Mouse (Mus musculus): ENCODE measurements at regions not wholly inside any gene's neighbourhood (a gene's known extent, or its start where the extent isn't known, plus 50 kb on each side); places are given as distances from the start of the nearest gene placed in this dataset.

DNA sequence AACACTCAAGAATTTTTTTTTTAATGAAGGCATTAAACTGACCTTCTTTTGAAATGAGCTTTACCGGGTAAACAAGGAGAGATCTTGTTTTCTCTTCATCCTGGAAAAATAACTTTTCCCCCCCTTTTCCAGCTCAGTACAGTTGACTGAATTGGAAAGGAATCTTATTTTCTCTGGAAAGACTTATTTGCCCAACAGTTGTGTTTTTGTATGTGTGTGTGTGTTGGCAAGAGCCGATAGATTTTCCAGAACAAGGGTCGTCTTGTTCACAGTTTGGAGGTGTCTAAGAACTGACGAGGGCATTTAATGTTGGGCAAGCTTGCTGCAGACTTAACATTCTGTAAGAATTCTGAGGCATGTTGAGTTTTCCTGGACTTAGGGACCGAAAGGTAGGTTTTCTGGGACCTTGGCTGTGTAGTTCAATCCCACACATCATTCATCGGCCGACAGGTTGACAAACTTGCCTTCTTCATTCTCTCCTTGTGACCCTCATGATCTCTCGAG lies 237.6 kb upstream of the Ccdc122 start:
- no peak overlapping the region for H3ac ChIP-seq (ENCODE audit: control insufficient read depth, insufficient read length, low read depth)
- H3K79me3 ChIP-seq (ENCODE audit: low read depth), result no peaks in the 10 kb centered on the region
- no peak overlapping the region for H3K4me3 ChIP-seq (ENCODE audit: insufficient read depth, poor library complexity, severe bottlenecking)
- no peaks in the 10 kb centered on the region for H3K79me2 ChIP-seq (ENCODE audit: control insufficient read depth, insufficient read depth)
- H3K36me3 ChIP-seq (ENCODE audit: control insufficient read depth, insufficient read depth), result no peaks in the 10 kb centered on the region
- TF ChIP-seq FOSL1 (IDR thresholded peaks at IDR 0.05; ENCODE audit: insufficient read depth, low read length, poor library complexity, severe bottlenecking), result no peak
- TF ChIP-seq MYOG (IDR thresholded peaks at IDR 0.05; ENCODE audit: control insufficient read depth, extremely low read depth, insufficient read length), result no peak
- TF ChIP-seq MYOD1 (IDR thresholded peaks at IDR 0.05; ENCODE audit: control insufficient read depth, insufficient read length, low read depth), result no peak
- TF ChIP-seq USF1 (IDR thresholded peaks at IDR 0.05; ENCODE audit: low read depth), result no peak
- no peak for TF ChIP-seq CEBPB (IDR thresholded peaks at IDR 0.05; ENCODE audit: low read depth)
- no peak for TF ChIP-seq CTCF (IDR thresholded peaks at IDR 0.05; ENCODE audit: control insufficient read depth, insufficient read depth, insufficient read length)
- TF ChIP-seq MAX (IDR thresholded peaks at IDR 0.05), result no peak
- no peaks in the 10 kb centered on the region for H3K27me3 ChIP-seq (ENCODE audit: control insufficient read depth, insufficient read depth, insufficient read length)

DNA sequence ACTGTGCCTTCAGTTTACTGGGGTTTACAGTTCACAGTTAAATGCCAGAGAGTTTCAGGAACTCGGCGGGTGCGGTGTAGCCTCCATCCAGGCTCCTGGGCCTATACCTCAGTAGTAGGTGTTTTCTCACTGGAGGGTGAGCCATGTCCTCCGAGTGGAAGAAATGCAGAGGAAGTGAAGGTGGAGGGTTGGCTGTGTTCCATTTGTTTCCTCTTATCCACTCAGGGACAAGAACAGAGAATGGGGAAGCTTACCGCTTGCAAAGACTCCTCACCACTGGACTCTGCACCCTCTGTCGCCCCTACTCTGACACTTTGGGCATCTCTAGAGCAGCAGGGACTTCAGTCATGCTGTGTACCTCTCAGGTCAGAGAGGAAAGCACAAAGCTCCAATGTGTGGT lies 238.1 kb upstream of the Ccdc122 start:
- Histone ChIP-seq H3K4me3 (ENCODE audit: insufficient read depth, poor library complexity, severe bottlenecking) (no peak overlapping the region), H3K79me3 (ENCODE audit: low read depth) (no peaks in the 10 kb centered on the region), H3ac (ENCODE audit: control insufficient read depth, insufficient read length, low read depth) (no peak overlapping the region), H3K27me3 (ENCODE audit: control insufficient read depth, insufficient read depth, insufficient read length) (no peaks in the 10 kb centered on the region), H3K79me2 (ENCODE audit: control insufficient read depth, insufficient read depth) (no peaks in the 10 kb centered on the region), H3K36me3 (ENCODE audit: control insufficient read depth, insufficient read depth) (no peaks in the 10 kb centered on the region)
- TF ChIP-seq FOSL1 (IDR thresholded peaks at IDR 0.05; ENCODE audit: insufficient read depth, low read length, poor library complexity, severe bottlenecking), result no peak
- no peak for TF ChIP-seq MYOG (IDR thresholded peaks at IDR 0.05; ENCODE audit: control insufficient read depth, extremely low read depth, insufficient read length)
- no peak for TF ChIP-seq CTCF (IDR thresholded peaks at IDR 0.05; ENCODE audit: control insufficient read depth, insufficient read depth, insufficient read length)
- no peak for TF ChIP-seq CEBPB (IDR thresholded peaks at IDR 0.05; ENCODE audit: low read depth)
- no peak for TF ChIP-seq MAX (IDR thresholded peaks at IDR 0.05)
- TF ChIP-seq MYOD1 (IDR thresholded peaks at IDR 0.05; ENCODE audit: control insufficient read depth, insufficient read length, low read depth), result no peak
- TF ChIP-seq USF1 (IDR thresholded peaks at IDR 0.05; ENCODE audit: low read depth), result no peak

DNA sequence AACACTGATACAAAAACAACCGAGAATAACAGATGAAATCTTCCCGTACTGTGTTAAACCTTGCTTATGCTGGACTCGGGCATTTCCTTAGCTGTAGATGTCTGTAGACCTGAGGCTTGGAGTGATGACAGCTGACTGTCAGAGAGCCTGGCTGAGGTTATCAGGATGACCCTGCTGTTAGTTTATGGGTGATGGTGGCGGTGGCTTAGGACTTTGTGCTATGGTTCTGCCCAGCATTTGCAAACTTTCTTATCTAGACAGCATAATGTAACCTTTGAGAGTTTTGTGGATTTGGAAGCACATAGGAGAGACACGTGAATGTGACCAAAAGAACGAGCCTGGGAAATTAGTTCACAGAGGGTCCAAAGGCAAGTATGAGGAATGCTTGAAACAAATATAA lies 239.1 kb upstream of the Ccdc122 start:
- H3K79me3 ChIP-seq (ENCODE audit: low read depth), result no peaks in the 10 kb centered on the region
- H3ac ChIP-seq (ENCODE audit: control insufficient read depth, insufficient read length, low read depth), result no peak overlapping the region
- no peaks in the 10 kb centered on the region for H3K36me3 ChIP-seq (ENCODE audit: control insufficient read depth, insufficient read depth)
- H3K27me3 ChIP-seq (ENCODE audit: control insufficient read depth, insufficient read depth, insufficient read length), result no peaks in the 10 kb centered on the region
- TF ChIP-seq CEBPB (IDR thresholded peaks at IDR 0.05; ENCODE audit: low read depth) (no peak), MYOD1 (IDR thresholded peaks at IDR 0.05; ENCODE audit: control insufficient read depth, insufficient read length, low read depth) (no peak), FOSL1 (IDR thresholded peaks at IDR 0.05; ENCODE audit: insufficient read depth, low read length, poor library complexity, severe bottlenecking) (no peak), CTCF (IDR thresholded peaks at IDR 0.05; ENCODE audit: control insufficient read depth, insufficient read depth, insufficient read length) (no peak), MYOG (IDR thresholded peaks at IDR 0.05; ENCODE audit: control insufficient read depth, extremely low read depth, insufficient read length) (no peak), MAX (IDR thresholded peaks at IDR 0.05) (no peak), USF1 (IDR thresholded peaks at IDR 0.05; ENCODE audit: low read depth) (no peak)
- no peaks in the 10 kb centered on the region for H3K79me2 ChIP-seq (ENCODE audit: control insufficient read depth, insufficient read depth)
- H3K4me3 ChIP-seq (ENCODE audit: insufficient read depth, poor library complexity, severe bottlenecking), result no peak overlapping the region

DNA sequence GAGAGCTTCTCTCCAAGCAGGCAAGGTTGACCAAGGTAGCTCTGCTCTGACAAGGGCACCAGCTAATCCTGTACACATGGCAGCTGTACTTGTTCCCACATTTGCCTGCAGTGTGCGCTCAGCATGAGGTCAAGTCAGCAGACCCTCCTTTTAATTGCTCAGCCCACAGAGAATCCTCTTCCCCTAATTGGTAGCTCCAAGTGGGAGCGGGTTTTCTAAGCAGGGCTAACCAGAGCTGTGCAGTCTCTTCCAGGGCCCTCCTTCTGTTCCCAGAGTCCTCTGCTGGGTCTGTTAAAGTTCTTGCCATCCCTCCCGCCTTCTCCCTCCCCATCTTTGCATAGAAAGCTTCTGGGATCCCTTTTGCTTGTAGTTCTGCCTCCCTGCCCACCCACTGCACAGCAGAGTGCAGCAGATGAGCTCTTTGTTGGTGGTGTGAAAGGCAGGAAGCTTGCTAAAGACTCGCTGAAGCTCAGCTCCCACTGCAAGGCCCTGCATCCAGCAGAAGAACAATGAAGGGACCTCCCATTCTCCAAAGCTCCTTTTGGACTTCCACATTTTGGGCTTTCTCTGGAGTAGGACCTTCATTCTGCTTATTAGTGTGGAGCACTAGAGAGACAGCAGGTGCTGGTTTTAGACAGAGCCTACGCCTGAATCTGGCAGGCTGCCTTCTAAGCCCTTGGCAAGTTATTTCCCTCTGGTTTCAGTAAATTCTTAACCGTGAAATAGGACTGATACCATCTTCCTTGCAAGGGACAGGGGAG lies 235.3 kb upstream of the Serp2 start:
- H3K36me3 ChIP-seq (ENCODE audit: control insufficient read depth, insufficient read depth), result no peaks in the 10 kb centered on the region
- TF ChIP-seq MYOG (IDR thresholded peaks at IDR 0.05; ENCODE audit: control insufficient read depth, extremely low read depth, insufficient read length) (no peak), MYOD1 (IDR thresholded peaks at IDR 0.05; ENCODE audit: control insufficient read depth, insufficient read length, low read depth) (peak; percentile 4)
- no peak overlapping the region for H3ac ChIP-seq (ENCODE audit: control insufficient read depth, insufficient read length, low read depth)
- H3K79me3 ChIP-seq (ENCODE audit: low read depth), result no peaks in the 10 kb centered on the region
- H3K4me3 ChIP-seq (ENCODE audit: insufficient read depth, poor library complexity, severe bottlenecking), result no peak overlapping the region
- H3K27me3 ChIP-seq (ENCODE audit: control insufficient read depth, insufficient read depth, insufficient read length), result no peaks in the 10 kb centered on the region
- no peaks in the 10 kb centered on the region for H3K79me2 ChIP-seq (ENCODE audit: control insufficient read depth, insufficient read depth)

- Histone ChIP-seq H3K36me3 (ENCODE audit: control insufficient read depth, insufficient read depth) (peaks cover 7% of the 10 kb centered on the region), H3K27me3 (ENCODE audit: control insufficient read depth, insufficient read depth, insufficient read length) (no peaks in the 10 kb centered on the region), H3K4me3 (ENCODE audit: insufficient read depth, poor library complexity, severe bottlenecking) (no peak overlapping the region), H3K79me3 (ENCODE audit: low read depth) (peaks cover 9% of the 10 kb centered on the region), H3K79me2 (ENCODE audit: control insufficient read depth, insufficient read depth) (peaks cover 15% of the 10 kb centered on the region), H3ac (ENCODE audit: control insufficient read depth, insufficient read length, low read depth) (no peak overlapping the region)
- no peak for TF ChIP-seq FOSL1 (IDR thresholded peaks at IDR 0.05; ENCODE audit: insufficient read depth, low read length, poor library complexity, severe bottlenecking)
- peak; percentile 92 for TF ChIP-seq USF1 (IDR thresholded peaks at IDR 0.05; ENCODE audit: low read depth)
- peak; percentile 20 for TF ChIP-seq MAX (IDR thresholded peaks at IDR 0.05)
Measured at GRCm38 (mm10) chr14:76789376-76789775, 232.7 kb upstream of the Serp2 start.

GRCm38 (mm10) chr14:76787601-76788000 lies 230.9 kb upstream of the Serp2 start:
- no peaks in the 10 kb centered on the region for H3K27me3 ChIP-seq (ENCODE audit: control insufficient read depth, insufficient read depth, insufficient read length)
- no peak overlapping the region for H3K4me3 ChIP-seq (ENCODE audit: insufficient read depth, poor library complexity, severe bottlenecking)
- H3K79me2 ChIP-seq (ENCODE audit: control insufficient read depth, insufficient read depth), result peaks cover 33% of the 10 kb centered on the region
- peaks cover 24% of the 10 kb centered on the region for H3K79me3 ChIP-seq (ENCODE audit: low read depth)
- TF ChIP-seq MYOD1 (IDR thresholded peaks at IDR 0.05; ENCODE audit: control insufficient read depth, insufficient read length, low read depth), result peak; percentile 86
- TF ChIP-seq CEBPB (IDR thresholded peaks at IDR 0.05; ENCODE audit: low read depth), result peak; percentile 15
- TF ChIP-seq USF1 (IDR thresholded peaks at IDR 0.05; ENCODE audit: low read depth), result no peak
- peak; percentile 80 for TF ChIP-seq FOSL1 (IDR thresholded peaks at IDR 0.05; ENCODE audit: insufficient read depth, low read length, poor library complexity, severe bottlenecking)
- TF ChIP-seq CTCF (IDR thresholded peaks at IDR 0.05; ENCODE audit: control insufficient read depth, insufficient read depth, insufficient read length), result no peak
- no peak for TF ChIP-seq MYOG (IDR thresholded peaks at IDR 0.05; ENCODE audit: control insufficient read depth, extremely low read depth, insufficient read length)
- peak; percentile 72 for TF ChIP-seq MAX (IDR thresholded peaks at IDR 0.05)
- peaks cover 8% of the 10 kb centered on the region for H3K36me3 ChIP-seq (ENCODE audit: control insufficient read depth, insufficient read depth)
- H3ac ChIP-seq (ENCODE audit: control insufficient read depth, insufficient read length, low read depth), result no peak overlapping the region

All from C2C12 (cell line).